24 mouse cellular contexts compared by ENCODE assay signal in the genomic region with DNA sequence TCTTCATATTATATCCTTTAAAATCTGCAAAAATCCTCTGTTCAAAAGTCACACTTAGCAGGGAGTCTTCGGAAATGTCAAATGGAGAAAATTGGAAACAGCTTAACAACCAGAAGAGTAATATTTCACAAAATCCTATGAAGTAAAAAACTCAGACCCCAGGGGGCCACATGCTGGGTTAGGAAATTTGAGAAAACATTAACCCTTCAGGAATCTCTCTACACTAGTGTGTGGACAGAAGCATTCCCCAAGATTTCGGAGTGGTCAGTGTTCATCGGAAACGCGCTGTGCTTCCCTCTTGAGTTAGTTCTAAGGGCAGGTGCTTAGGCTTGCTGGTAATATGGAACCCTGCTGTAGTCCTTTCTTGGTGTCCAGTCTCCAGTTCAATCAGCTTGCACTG.
DNase-seq lines count a peak whose midpoint lies in the region; ATAC-seq lines count a peak whose summit lies in the region.
"Had no signal": no experiment of that assay in that cellular context is flagged by ENCODE, and none has a peak within 500 bp of the region (broad histone marks: within the 10 kb centered on the region; RNA-seq: fewer than 3 reads in every experiment).

No protein-coding gene starts in this region.

- DNase-seq in frontal cortex, adult 2 months (ENCODE audit: extremely low spot score in 1 of 2, low spot score in 1 of 2): no peak
- DNase-seq in right cerebral cortex, postnatal 10 days (ENCODE audit: low spot score in 2 of 2): no peak
- no peak for DNase-seq in heart, embryonic 10.5 days (ENCODE audit: low spot score)
- DNase-seq: adrenal gland, postnatal 25 days; cerebellum, adult 11 months; cerebellum, postnatal 10 days; gastrocnemius, postnatal 14 days; heart, adult 18-20 months; heart, postnatal 14 days; kidney, adult 9 months; kidney, postnatal 14 days; lung, embryonic 14.5 days; thymus, adult 2 months had no signal

- H3K4me1 ChIP-seq in midbrain, embryonic 16.5 days (ENCODE audit: control insufficient read depth, insufficient read depth, low read length): peaks cover 2% of the 10 kb centered on the region; the same call in 1 of the 2 replicates
- no peaks in the 10 kb centered on the region for H3K4me1 ChIP-seq in midbrain, embryonic 15.5 days
- 0 out of 2 replicates have a peak, but pooled peaks cover 7% of the 10 kb centered on the region for H3K4me1 ChIP-seq in embryonic facial prominence, embryonic 15.5 days
- H3K4me1 ChIP-seq in heart, embryonic 10.5 days: peaks cover 14% of the 10 kb centered on the region; the same call in 1 of the 2 replicates

- 0 out of 2 replicates have a peak overlapping the region, but pooled peaks have one; percentile 1 for H3K4me2 ChIP-seq in midbrain, embryonic 16.5 days (ENCODE audit: low read length)
- no peak overlapping the region for H3K4me2 ChIP-seq in midbrain, embryonic 15.5 days
- 0 out of 2 replicates have a peak overlapping the region, but pooled peaks have one; percentile 6 for H3K4me2 ChIP-seq in embryonic facial prominence, embryonic 15.5 days (replicated peaks)
- H3K4me2 ChIP-seq: heart, embryonic 13.5 days; hindbrain, embryonic 14.5 days; limb, embryonic 15.5 days; lung, embryonic 14.5 days had no signal

- ATAC-seq in frontal cortex, adult (ENCODE audit: low TSS enrichment): peak; percentile 62
- ATAC-seq in midbrain, embryonic 16.5 days: no peak
- ATAC-seq in midbrain, embryonic 15.5 days (replicated peaks): no peak
- no peak for ATAC-seq in embryonic facial prominence, embryonic 15.5 days (ENCODE audit: insufficient number of reproducible peaks, low FRiP score, low TSS enrichment, low read depth)
- ATAC-seq: forebrain, embryonic 14.5 days; intestine, embryonic 16.5 days had no signal

- no peaks in the 10 kb centered on the region for H3K27me3 ChIP-seq in midbrain, embryonic 16.5 days (ENCODE audit: control insufficient read depth, insufficient read depth, low read depth, low read length)
- no peaks in the 10 kb centered on the region for H3K27me3 ChIP-seq in midbrain, embryonic 15.5 days (replicated peaks)
- no peaks in the 10 kb centered on the region for H3K27me3 ChIP-seq in embryonic facial prominence, embryonic 15.5 days
- H3K27me3 ChIP-seq in heart, embryonic 10.5 days (ENCODE audit: insufficient read depth, poor library complexity, severe bottlenecking): no peaks in the 10 kb centered on the region
- H3K27me3 ChIP-seq: heart, embryonic 13.5 days; limb, embryonic 15.5 days had no signal

- no peak overlapping the region for H3K9ac ChIP-seq in midbrain, embryonic 16.5 days (ENCODE audit: low read depth, low read length)
- no peak overlapping the region for H3K9ac ChIP-seq in midbrain, embryonic 15.5 days
- H3K9ac ChIP-seq in embryonic facial prominence, embryonic 15.5 days: no peak overlapping the region
- H3K9ac ChIP-seq: heart, embryonic 13.5 days; hindbrain, embryonic 14.5 days; limb, embryonic 15.5 days; liver, embryonic 14.5 days; lung, embryonic 14.5 days had no signal

- no peaks in the 10 kb centered on the region for H3K9me3 ChIP-seq in midbrain, embryonic 16.5 days (replicated peaks; ENCODE audit: control insufficient read depth, low read length, poor library complexity, severe bottlenecking)
- H3K9me3 ChIP-seq in midbrain, embryonic 15.5 days: no peaks in the 10 kb centered on the region
- no peaks in the 10 kb centered on the region for H3K9me3 ChIP-seq in embryonic facial prominence, embryonic 15.5 days (replicated peaks)
- H3K9me3 ChIP-seq in heart, embryonic 10.5 days: no peaks in the 10 kb centered on the region
- H3K9me3 ChIP-seq: heart, embryonic 13.5 days; limb, embryonic 15.5 days had no signal

- WGBS in midbrain, embryonic 16.5 days: 73% methylated on average over 5 of the region's 5 CpGs
- 79% methylated on average over 5 of the region's 5 CpGs for WGBS in midbrain, embryonic 15.5 days
- 42% methylated on average over 5 of the region's 5 CpGs for WGBS in embryonic facial prominence, embryonic 15.5 days
- 87% methylated on average over 5 of the region's 5 CpGs for WGBS in heart, embryonic 10.5 days

- H3K4me3 ChIP-seq in midbrain, embryonic 16.5 days (ENCODE audit: low read depth, low read length): no peak overlapping the region
- H3K4me3 ChIP-seq in midbrain, embryonic 15.5 days: no peak overlapping the region
- no peak overlapping the region for H3K4me3 ChIP-seq in embryonic facial prominence, embryonic 15.5 days (replicated peaks)
- no peak overlapping the region for H3K4me3 ChIP-seq in heart, embryonic 10.5 days
- H3K4me3 ChIP-seq: heart, embryonic 13.5 days; limb, embryonic 15.5 days had no signal

- H3K36me3 ChIP-seq in midbrain, embryonic 16.5 days (ENCODE audit: control insufficient read depth, insufficient read depth, low read length): no peaks in the 10 kb centered on the region
- H3K36me3 ChIP-seq in midbrain, embryonic 15.5 days (replicated peaks): no peaks in the 10 kb centered on the region
- no peaks in the 10 kb centered on the region for H3K36me3 ChIP-seq in embryonic facial prominence, embryonic 15.5 days
- no peaks in the 10 kb centered on the region; the same call in 1 of the 2 replicates for H3K36me3 ChIP-seq in heart, embryonic 10.5 days
- H3K36me3 ChIP-seq: heart, embryonic 13.5 days; limb, embryonic 15.5 days had no signal

- no peak overlapping the region for H3K27ac ChIP-seq in midbrain, embryonic 16.5 days (ENCODE audit: low read length)
- no peak overlapping the region for H3K27ac ChIP-seq in midbrain, embryonic 15.5 days
- no peak overlapping the region for H3K27ac ChIP-seq in embryonic facial prominence, embryonic 15.5 days (replicated peaks)
- H3K27ac ChIP-seq in heart, embryonic 10.5 days: no peak overlapping the region
- H3K27ac ChIP-seq: heart, embryonic 13.5 days; hindbrain, embryonic 14.5 days; limb, embryonic 15.5 days; liver, embryonic 14.5 days; stomach, postnatal 0 days had no signal
